Mouse (Mus musculus): Measurements from ENCODE around the gene Trmt10a. TPM values are rescaled to one million over a fixed set of nuclear protein-coding genes. Genes with fewer than 3 reads are reported as not detected.

The Trmt10a gene
- total and polyA plus RNA-seq, 3 experiments: 4.6 to 24.9 (median 15.9) TPM

DNA sequence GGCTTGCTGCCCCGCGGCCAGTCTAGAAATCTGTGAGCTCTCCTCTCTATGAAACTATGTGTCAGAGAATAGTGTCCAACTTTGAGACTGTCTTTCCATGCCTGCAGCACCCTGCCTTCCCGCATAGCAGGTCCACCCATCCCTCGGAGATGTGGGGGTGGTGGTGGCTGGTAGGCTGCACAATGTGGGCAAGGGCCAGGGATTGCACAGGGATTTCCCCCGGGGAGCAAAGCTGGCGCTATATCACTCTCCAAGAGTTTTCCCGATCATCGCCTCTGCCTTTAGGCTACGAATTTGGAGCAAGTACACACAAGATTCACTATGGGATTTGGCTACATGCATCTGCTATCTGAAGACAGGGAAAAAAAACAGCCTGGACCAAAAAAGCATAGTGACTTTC, 54.3 kb downstream of the Trmt10a start:
- H3K36me3 ChIP-seq (replicated peaks): no peaks in the 10 kb centered on the region
- no peaks in the 10 kb centered on the region for H3K9me3 ChIP-seq (replicated peaks)
- peaks cover 19% of the 10 kb centered on the region for H3K27me3 ChIP-seq (ENCODE audit: insufficient read depth, low read length)
- DNase-seq (ENCODE audit: low spot score) (no peak), ATAC-seq (ENCODE audit: extremely low read depth, insufficient number of reproducible peaks, low FRiP score, poor library complexity, severe bottlenecking) (no peak)
- TF ChIP-seq TAL1 (conservative IDR thresholded peaks at IDR 0.05; ENCODE audit: low read depth, low read length) (no peak), GATA2 (IDR thresholded peaks at IDR 0.05; ENCODE audit: borderline replicate concordance, low read depth, low read length) (no peak), GATA1 (IDR thresholded peaks at IDR 0.05; ENCODE audit: borderline replicate concordance, low read length) (no peak), POLR2AphosphoS5 (IDR thresholded peaks at IDR 0.05; ENCODE audit: insufficient replicate concordance, low read depth, low read length) (no peak), CTCF (IDR thresholded peaks at IDR 0.05; ENCODE audit: low read depth, low read length) (no peak)
- no peak overlapping the region for H3K4me3 ChIP-seq (ENCODE audit: low read depth, low read length)
- 0 out of 2 replicates have a peak, but pooled peaks cover 3% of the 10 kb centered on the region for H3K4me1 ChIP-seq (ENCODE audit: insufficient read depth, low read depth, low read length)

- peak; percentile 36 for DNase-seq (ENCODE audit: low spot score)
- Histone ChIP-seq H3K4me3 (ENCODE audit: low read depth, low read length) (no peak overlapping the region), H3K27me3 (ENCODE audit: insufficient read depth, low read length) (peaks cover 19% of the 10 kb centered on the region), H3K36me3 (replicated peaks) (no peaks in the 10 kb centered on the region), H3K4me1 (ENCODE audit: insufficient read depth, low read depth, low read length) (0 out of 2 replicates have a peak, but pooled peaks cover 3% of the 10 kb centered on the region), H3K9me3 (replicated peaks) (no peaks in the 10 kb centered on the region)
- TF ChIP-seq CTCF (IDR thresholded peaks at IDR 0.05; ENCODE audit: low read depth, low read length): peak; percentile 61
- no peak for TF ChIP-seq GATA2 (IDR thresholded peaks at IDR 0.05; ENCODE audit: borderline replicate concordance, low read depth, low read length)
- peak; percentile 66 for ATAC-seq (ENCODE audit: extremely low read depth, insufficient number of reproducible peaks, low FRiP score, poor library complexity, severe bottlenecking)
Measured at GRCm38 (mm10) chr3:138197973-138198721, 54.9 kb downstream of the Trmt10a start.

- TF ChIP-seq TAL1 (conservative IDR thresholded peaks at IDR 0.05; ENCODE audit: low read depth, low read length) (no peak), POLR2AphosphoS5 (IDR thresholded peaks at IDR 0.05; ENCODE audit: insufficient replicate concordance, low read depth, low read length) (no peak), CTCF (IDR thresholded peaks at IDR 0.05; ENCODE audit: low read depth, low read length) (no peak), GATA1 (IDR thresholded peaks at IDR 0.05; ENCODE audit: borderline replicate concordance, low read length) (no peak), GATA2 (IDR thresholded peaks at IDR 0.05; ENCODE audit: borderline replicate concordance, low read depth, low read length) (no peak)
- no peaks in the 10 kb centered on the region for H3K9me3 ChIP-seq (replicated peaks)
- H3K27me3 ChIP-seq (ENCODE audit: insufficient read depth, low read length): peaks cover 18% of the 10 kb centered on the region
- ATAC-seq (ENCODE audit: extremely low read depth, insufficient number of reproducible peaks, low FRiP score, poor library complexity, severe bottlenecking) (no peak), DNase-seq (ENCODE audit: low spot score) (no peak)
- no peak overlapping the region for H3K4me3 ChIP-seq (ENCODE audit: low read depth, low read length)
- no peaks in the 10 kb centered on the region for H3K36me3 ChIP-seq (replicated peaks)
- H3K4me1 ChIP-seq (ENCODE audit: insufficient read depth, low read depth, low read length): 0 out of 2 replicates have a peak, but pooled peaks cover 3% of the 10 kb centered on the region
Measured at GRCm38 (mm10) chr3:138198722-138199068, 55.4 kb downstream of the Trmt10a start.

DNA sequence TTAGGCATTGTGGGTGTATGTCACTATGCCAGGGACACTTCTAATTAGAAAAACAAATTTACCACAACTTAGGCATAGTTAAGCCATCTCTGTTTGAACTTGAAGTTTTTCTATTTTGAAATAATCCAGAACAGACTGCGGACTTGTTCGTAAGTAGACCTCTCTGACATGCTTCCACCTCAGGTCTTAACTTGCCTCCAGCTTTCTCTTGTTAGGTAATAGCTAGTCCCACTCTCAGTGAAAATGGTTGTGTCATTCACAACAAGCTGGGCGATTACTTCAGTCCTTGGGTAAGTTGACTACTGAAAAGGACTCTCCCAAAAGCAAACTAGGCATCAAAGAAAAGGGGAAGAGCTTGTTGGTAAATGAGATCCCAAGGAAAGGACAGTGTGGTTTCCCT, 65.6 kb downstream of the Trmt10a start:
- H3K4me1 ChIP-seq (ENCODE audit: insufficient read depth, low read depth, low read length): no peaks in the 10 kb centered on the region
- H3K9me3 ChIP-seq (replicated peaks): no peaks in the 10 kb centered on the region
- DNase-seq (ENCODE audit: low spot score) (no peak), ATAC-seq (ENCODE audit: extremely low read depth, insufficient number of reproducible peaks, low FRiP score, poor library complexity, severe bottlenecking) (no peak)
- no peak for TF ChIP-seq CTCF (IDR thresholded peaks at IDR 0.05; ENCODE audit: low read depth, low read length)
- TF ChIP-seq TAL1 (conservative IDR thresholded peaks at IDR 0.05; ENCODE audit: low read depth, low read length): no peak
- TF ChIP-seq POLR2AphosphoS5 (IDR thresholded peaks at IDR 0.05; ENCODE audit: insufficient replicate concordance, low read depth, low read length): no peak
- no peak for TF ChIP-seq GATA2 (IDR thresholded peaks at IDR 0.05; ENCODE audit: borderline replicate concordance, low read depth, low read length)
- TF ChIP-seq GATA1 (IDR thresholded peaks at IDR 0.05; ENCODE audit: borderline replicate concordance, low read length): no peak
- H3K27me3 ChIP-seq (ENCODE audit: insufficient read depth, low read length): peaks cover 5% of the 10 kb centered on the region
- H3K4me3 ChIP-seq (ENCODE audit: low read depth, low read length): no peak overlapping the region
- no peaks in the 10 kb centered on the region for H3K36me3 ChIP-seq (replicated peaks)

Other genes starting within 250 kb of the Trmt10a start
- gene Lamtor3, start 224.9 kb upstream of the Trmt10a start, total RNA-seq (2014; fragmentation: Nextera tagmentation): 152 and 187 TPM in 2 replicates
- gene Lamtor3, start 224.9 kb upstream of the Trmt10a start, total RNA-seq (2017): 233 and 234 TPM in 2 replicates
- 27.0 and 38.4 TPM in 2 replicates for gene Lamtor3, start 224.9 kb upstream of the Trmt10a start, polyA plus RNA-seq (2012)
- 288 and 301 TPM in 2 replicates for gene Dapp1, start 161.9 kb upstream of the Trmt10a start, total RNA-seq (2014; fragmentation: Nextera tagmentation)
- gene Dapp1, start 161.9 kb upstream of the Trmt10a start, total RNA-seq (2017): 438 and 441 TPM in 2 replicates
- 14.3 and 37.2 TPM in 2 replicates for gene Dapp1, start 161.9 kb upstream of the Trmt10a start, polyA plus RNA-seq (2012)
- not detected in 2 replicates for gene 1110002E22Rik, start 78.4 kb upstream of the Trmt10a start, total RNA-seq (2014; fragmentation: Nextera tagmentation)
- under 0.01 and 0.06 TPM in 2 replicates for gene 1110002E22Rik, start 78.4 kb upstream of the Trmt10a start, total RNA-seq (2017)
- 0.02 TPM in 2 replicates for gene 1110002E22Rik, start 78.4 kb upstream of the Trmt10a start, polyA plus RNA-seq (2012)
- gene Gm5105, start 76.1 kb upstream of the Trmt10a start, total RNA-seq (2014; fragmentation: Nextera tagmentation): not detected in 2 replicates
- gene Gm5105, start 76.1 kb upstream of the Trmt10a start, total RNA-seq (2017): 0.11 and 0.12 TPM in 2 replicates
- not detected in 2 replicates for gene Gm5105, start 76.1 kb upstream of the Trmt10a start, polyA plus RNA-seq (2012)
- gene Mttp, start 1.5 kb downstream of the Trmt10a start, total RNA-seq (2014; fragmentation: Nextera tagmentation): 7.2 and 8.0 TPM in 2 replicates
- gene Mttp, start 1.5 kb downstream of the Trmt10a start, total RNA-seq (2017): 2.7 and 3.4 TPM in 2 replicates
- 0.23 and 0.42 TPM in 2 replicates for gene Mttp, start 1.5 kb downstream of the Trmt10a start, polyA plus RNA-seq (2012)
- gene 4930579F01Rik, start 50.4 kb downstream of the Trmt10a start, total RNA-seq (2014; fragmentation: Nextera tagmentation): not detected in 2 replicates
- gene 4930579F01Rik, start 50.4 kb downstream of the Trmt10a start, total RNA-seq (2017): 0.12 TPM in 1 of 2 replicates, not detected in the other
- gene 4930579F01Rik, start 50.4 kb downstream of the Trmt10a start, polyA plus RNA-seq (2012): not detected in 2 replicates
- not detected in 2 replicates for gene Adh7, start 74.3 kb downstream of the Trmt10a start, total RNA-seq (2014; fragmentation: Nextera tagmentation)
- 0.05 and 0.06 TPM in 2 replicates for gene Adh7, start 74.3 kb downstream of the Trmt10a start, total RNA-seq (2017)
- not detected in 2 replicates for gene Adh7, start 74.3 kb downstream of the Trmt10a start, polyA plus RNA-seq (2012)
- gene Adh1, start 117.5 kb downstream of the Trmt10a start, total RNA-seq (2014; fragmentation: Nextera tagmentation): not detected in 2 replicates
- gene Adh1, start 117.5 kb downstream of the Trmt10a start, total RNA-seq (2017): 0.17 and 0.33 TPM in 2 replicates
- not detected in 2 replicates for gene Adh1, start 117.5 kb downstream of the Trmt10a start, polyA plus RNA-seq (2012)
- not detected in 2 replicates for gene Adh6a, start 169.8 kb downstream of the Trmt10a start, total RNA-seq (2014; fragmentation: Nextera tagmentation)
- 0.22 TPM in 1 of 2 replicates, not detected in the other for gene Adh6a, start 169.8 kb downstream of the Trmt10a start, total RNA-seq (2017)
- gene Adh6a, start 169.8 kb downstream of the Trmt10a start, polyA plus RNA-seq (2012): not detected in 2 replicates
- not detected in 2 replicates for gene Adh6b, start 198.3 kb downstream of the Trmt10a start, total RNA-seq (2014; fragmentation: Nextera tagmentation)
- gene Adh6b, start 198.3 kb downstream of the Trmt10a start, total RNA-seq (2017): 0.06 and 0.16 TPM in 2 replicates
- gene Adh6b, start 198.3 kb downstream of the Trmt10a start, polyA plus RNA-seq (2012): not detected in 2 replicates